Mouse (Mus musculus) ES-Bruce4 (cell line): ENCODE results near the gene Cacna1a. TPM values are rescaled to one million over a fixed set of nuclear protein-coding genes. Genes with fewer than 3 reads are reported as not detected.
A peak's percentile ranks its signal among the peaks of the same experiment; 100 is the strongest.
"Not testable (repeated sequence)": the region's sequence is repeated elsewhere in the genome, so short reads cannot be mapped to it uniquely, and the experiment has no call there.

Experiments used
- H3K27ac ChIP-seq: 2 replicates; pipeline ENCODE4 v1.5.1; 2012; ENCODE audit warnings: low read length, inconsistent platforms; ENCODE audit not compliant: insufficient read depth
- H3K27me3 ChIP-seq: 2 replicates; pipeline ENCODE4 v1.6.1; 2012; ENCODE audit warnings: mild to moderate bottlenecking, low read length, inconsistent platforms; ENCODE audit not compliant: control insufficient read depth, poor library complexity, insufficient read depth, severe bottlenecking
- H3K36me3 ChIP-seq: 2 replicates; pipeline ENCODE4 v1.6.1; 2012; ENCODE audit warnings: inconsistent platforms, mild to moderate bottlenecking, low read length, moderate library complexity; ENCODE audit not compliant: control insufficient read depth, poor library complexity, insufficient read depth, severe bottlenecking
- H3K4me1 ChIP-seq: one replicate; pipeline ENCODE4 v1.8.1; 2011; ENCODE audit warnings: low read length; ENCODE audit not compliant: control insufficient read depth, insufficient read depth
- H3K4me3 ChIP-seq: 2 replicates; pipeline ENCODE4 v1.5.1; 2011; ENCODE audit warnings: low read depth, mild to moderate bottlenecking, low read length
- H3K9ac ChIP-seq: 2 replicates; pipeline ENCODE4 v1.6.1; 2012; ENCODE audit warnings: low read depth, mild to moderate bottlenecking, inconsistent platforms; ENCODE audit not compliant: poor library complexity, severe bottlenecking
- H3K9me3 ChIP-seq: replicated peaks from 2 replicates; pipeline ENCODE4 v1.6.1; 2012; ENCODE audit warnings: mild to moderate bottlenecking, low read length, inconsistent platforms; ENCODE audit not compliant: control insufficient read depth, poor library complexity, insufficient read depth, severe bottlenecking
- CTCF ChIP-seq: IDR thresholded peaks from one replicate; pipeline ENCODE4 v1.8.1; 2011; ENCODE audit warnings: low read depth, low read length
- EP300 ChIP-seq: IDR thresholded peaks from 2 replicates; pipeline ENCODE4 v1.6.1; 2011; ENCODE audit warnings: low read depth, low read length; ENCODE audit not compliant: insufficient read depth
- POLR2A ChIP-seq: IDR thresholded peaks from one replicate; pipeline ENCODE4 v1.8.1; 2011; ENCODE audit warnings: low read length; ENCODE audit not compliant: insufficient read depth
- polyA plus RNA-seq: library from polyadenylated mRNA; stranded (reverse); fragments of >200 nt; gene quantifications from 2 replicates; pipeline ENCODE4 v1.2.4, GENCODE M21; 2011; ENCODE audit warnings: low read depth; ENCODE audit not compliant: missing spikeins, insufficient read depth, insufficient read length

Gene Cacna1a
- polyA plus RNA-seq, 1 experiment: 24.0 TPM

- Histone ChIP-seq H3K27me3 (no peaks in the 10 kb centered on the region), H3K36me3 (no peaks in the 10 kb centered on the region), H3K4me3 (peak overlapping the region; percentile 61), H3K27ac (peak overlapping the region; percentile 66), H3K4me1 (peaks cover 2% of the 10 kb centered on the region), H3K9ac (peak overlapping the region; percentile 49), H3K9me3 (no peaks in the 10 kb centered on the region)
- no peak for TF ChIP-seq CTCF
- no peak for TF ChIP-seq POLR2A
- TF ChIP-seq EP300: no peak
Measured at GRCm38 (mm10) chr8:84601221-84601751, 213.0 kb downstream of the Cacna1a start.

GRCm38 (mm10) chr8:84614512-84615223, 226.4 kb downstream of the Cacna1a start:
- TF ChIP-seq POLR2A (no peak), CTCF (peak; percentile 26)
- Histone ChIP-seq H3K27me3 (no peaks in the 10 kb centered on the region), H3K9ac (no peak overlapping the region), H3K27ac (no peak overlapping the region), H3K36me3 (no peaks in the 10 kb centered on the region), H3K4me3 (no peak overlapping the region), H3K4me1 (peaks cover 6% of the 10 kb centered on the region), H3K9me3 (no peaks in the 10 kb centered on the region)

- no peaks in the 10 kb centered on the region for H3K36me3 ChIP-seq
- H3K9ac ChIP-seq: 0 out of 2 replicates have a peak overlapping the region, but pooled peaks have one; percentile 3
- no peaks in the 10 kb centered on the region for H3K27me3 ChIP-seq
- H3K27ac ChIP-seq: no peak overlapping the region
- no peak overlapping the region for H3K4me3 ChIP-seq
- H3K4me1 ChIP-seq: peaks cover 6% of the 10 kb centered on the region
- no peak for TF ChIP-seq CTCF
- no peak for TF ChIP-seq POLR2A
- TF ChIP-seq EP300: no peak
- no peaks in the 10 kb centered on the region for H3K9me3 ChIP-seq
Measured at GRCm38 (mm10) chr8:84615666-84616485, 227.6 kb downstream of the Cacna1a start.

- Histone ChIP-seq H3K4me3 (peak overlapping the region; percentile 21), H3K9me3 (no peaks in the 10 kb centered on the region), H3K27ac (no peak overlapping the region), H3K36me3 (no peaks in the 10 kb centered on the region), H3K27me3 (no peaks in the 10 kb centered on the region), H3K9ac (peak overlapping the region; percentile 13; the same call in 1 of the 2 replicates), H3K4me1 (peaks cover 6% of the 10 kb centered on the region)
- no peak for TF ChIP-seq POLR2A
- no peak for TF ChIP-seq CTCF
- no peak for TF ChIP-seq EP300
Measured at GRCm38 (mm10) chr8:84617005-84617404, 228.8 kb downstream of the Cacna1a start.

- H3K36me3 ChIP-seq: no peaks in the 10 kb centered on the region
- H3K9ac ChIP-seq: no peak overlapping the region
- no peak overlapping the region for H3K4me3 ChIP-seq
- H3K9me3 ChIP-seq: no peaks in the 10 kb centered on the region
- TF ChIP-seq CTCF (peak; percentile 62), EP300 (no peak), POLR2A (no peak)
- peaks cover 3% of the 10 kb centered on the region for H3K4me1 ChIP-seq
- H3K27me3 ChIP-seq: no peaks in the 10 kb centered on the region
- H3K27ac ChIP-seq: no peak overlapping the region
Measured at GRCm38 (mm10) chr8:84621102-84621625, 232.9 kb downstream of the Cacna1a start.

- not testable (repeated sequence) for H3K9ac ChIP-seq, H3K27me3 ChIP-seq, H3K27ac ChIP-seq, H3K4me3 ChIP-seq, H3K9me3 ChIP-seq, H3K36me3 ChIP-seq, H3K4me1 ChIP-seq
Measured at GRCm38 (mm10) chr8:84623425-84623824, 235.2 kb downstream of the Cacna1a start.
